8 mouse cellular contexts compared by ENCODE assay signal in genomic region chr13:65278383-65279341, GRCm38 (mm10). TPM values are rescaled to one million over a fixed set of nuclear protein-coding genes. Genes with fewer than 3 reads are reported as not detected.
A peak's percentile ranks its signal among the peaks of the same experiment; 100 is the strongest.
DNase-seq lines count a peak whose midpoint lies in the region; ATAC-seq and TF ChIP-seq lines count a peak whose summit lies in the region.

Gene Zfp369 (plus strand): TSS chr13:65278814.

- no peak for TF ChIP-seq POLR2A in bone marrow macrophage, adult 2 months (IDR thresholded peaks at IDR 0.05; ENCODE audit: borderline replicate concordance, low read depth, low read length)
- TF ChIP-seq POLR2A in embryonic fibroblast, embryonic 13.5 days (IDR thresholded peaks at IDR 0.05; ENCODE audit: low read depth, low read length): peak; percentile 78

- H3K4me3 ChIP-seq in bone marrow macrophage, adult 2 months (ENCODE audit: insufficient read depth, low read length): peak within 1 kb of the TSS; percentile 88
- H3K4me3 ChIP-seq in embryonic fibroblast, embryonic 13.5 days (ENCODE audit: insufficient read depth, low read length): peak within 1 kb of the TSS; percentile 88
- H3K4me3 ChIP-seq in kidney, embryonic 14.5 days (ENCODE audit: low read length): peak within 1 kb of the TSS; percentile 66
- peak within 1 kb of the TSS; percentile 72 for H3K4me3 ChIP-seq in limb, embryonic 15.5 days

- peak; percentile 99 for ATAC-seq in kidney, embryonic 14.5 days (ENCODE audit: low FRiP score, low TSS enrichment)
- ATAC-seq in limb, embryonic 15.5 days (ENCODE audit: insufficient number of reproducible peaks, low FRiP score, low TSS enrichment, low read depth): peak; percentile 98

- H3K4me1 ChIP-seq in bone marrow macrophage, adult 2 months (ENCODE audit: control insufficient read depth, insufficient read depth, low read length): peaks cover 10% of the 10 kb centered on the region
- no peaks in the 10 kb centered on the region for H3K4me1 ChIP-seq in embryonic fibroblast, embryonic 13.5 days (ENCODE audit: control insufficient read depth, insufficient read depth, low read length)
- H3K4me1 ChIP-seq in kidney, embryonic 14.5 days (ENCODE audit: control insufficient read depth, insufficient read depth, low read length): no peaks in the 10 kb centered on the region
- no peaks in the 10 kb centered on the region for H3K4me1 ChIP-seq in limb, embryonic 15.5 days

- DNase-seq in A20 (ENCODE audit: low read depth, low spot score): peak; percentile 95
- peak; percentile 95 for DNase-seq in heart, adult 9 months (ENCODE audit: low spot score in 2 of 2)
- peak; percentile 69 to 83 for DNase-seq in monocyte, adult 2 months (ENCODE audit: low read depth in 1 of 2, low spot score in 2 of 2)
- DNase-seq in spleen, postnatal 36 days (ENCODE audit: low spot score in 2 of 2): peak; percentile 92 to 93

- H3K9me3 ChIP-seq in kidney, embryonic 14.5 days (ENCODE audit: control insufficient read depth, low read length): peaks cover 7% of the 10 kb centered on the region; the same call in 1 of the 2 replicates
- H3K9me3 ChIP-seq in limb, embryonic 15.5 days: peaks cover 9% of the 10 kb centered on the region; the same call in 1 of the 2 replicates

- no peak for TF ChIP-seq CTCF in bone marrow macrophage, adult 2 months (IDR thresholded peaks at IDR 0.05; ENCODE audit: low read depth, low read length)
- no peak for TF ChIP-seq CTCF in embryonic fibroblast, embryonic 13.5 days (IDR thresholded peaks at IDR 0.05; ENCODE audit: borderline replicate concordance, insufficient read depth, low read length)

- H3K4me2 ChIP-seq in kidney, embryonic 14.5 days (replicated peaks; ENCODE audit: low read depth, low read length): peak within 1 kb of the TSS; percentile 54
- peak within 1 kb of the TSS; percentile 54 for H3K4me2 ChIP-seq in limb, embryonic 15.5 days

- peak within 1 kb of the TSS; percentile 66 for H3K9ac ChIP-seq in kidney, embryonic 14.5 days (ENCODE audit: low read depth, low read length)
- H3K9ac ChIP-seq in limb, embryonic 15.5 days: peak within 1 kb of the TSS; percentile 64

- peak within 1 kb of the TSS; percentile 83 for H3K27ac ChIP-seq in bone marrow macrophage, adult 2 months (ENCODE audit: insufficient read depth, low read depth, low read length)
- H3K27ac ChIP-seq in embryonic fibroblast, embryonic 13.5 days (ENCODE audit: insufficient read depth, low read length): peak within 1 kb of the TSS; percentile 85
- H3K27ac ChIP-seq in kidney, embryonic 14.5 days (ENCODE audit: low read depth, low read length): peak within 1 kb of the TSS; percentile 65
- H3K27ac ChIP-seq in limb, embryonic 15.5 days: peak within 1 kb of the TSS; percentile 90

- H3K36me3 ChIP-seq in kidney, embryonic 14.5 days (ENCODE audit: control insufficient read depth, insufficient read depth, low read length): no peaks in the 10 kb centered on the region
- peaks cover 24% of the 10 kb centered on the region for H3K36me3 ChIP-seq in limb, embryonic 15.5 days

- under 1% methylated on average over 50 of the region's 50 CpGs for WGBS in kidney, embryonic 14.5 days
- WGBS in limb, embryonic 15.5 days: under 1% methylated on average over 50 of the region's 50 CpGs

- H3K27me3 ChIP-seq in kidney, embryonic 14.5 days (ENCODE audit: control insufficient read depth, insufficient read depth, low read length): no peaks in the 10 kb centered on the region
- no peaks in the 10 kb centered on the region for H3K27me3 ChIP-seq in limb, embryonic 15.5 days

RNA-seq across cellular contexts. Expression of gene Zfp369, which starts in this region (rescaled TPM):
- polyA plus RNA-seq in bone marrow macrophage, adult 2 months (2012; ENCODE audit: insufficient read depth, insufficient read length, missing spikeins): 21.1 and 22.2 TPM in 2 replicates
- polyA plus RNA-seq in embryonic fibroblast, embryonic 13.5 days (2011; ENCODE audit: insufficient read length, low read depth, missing spikeins): 23.8 and 26.9 TPM in 2 replicates
- polyA plus RNA-seq in kidney, embryonic 14.5 days (2014; fragmentation: Nextera tagmentation; extraction: Ambion mirVana): 15.3 and 17.6 TPM in 2 replicates
- 11.3 and 12.4 TPM in 2 replicates for polyA plus RNA-seq in limb, embryonic 15.5 days (2015; fragmentation: Nextera tagmentation; extraction: Ambion mirVana)

Comparison
In these comparisons a context has a peak if more than half of its experiments do, and no peak if none do; other contexts are left out.
1. Peak in every context shown above with its lines: DNase-seq, ATAC-seq, H3K4me3 ChIP-seq and H3K27ac ChIP-seq.